Mouse (Mus musculus): ENCODE results near the gene Tbc1d30.

DNA sequence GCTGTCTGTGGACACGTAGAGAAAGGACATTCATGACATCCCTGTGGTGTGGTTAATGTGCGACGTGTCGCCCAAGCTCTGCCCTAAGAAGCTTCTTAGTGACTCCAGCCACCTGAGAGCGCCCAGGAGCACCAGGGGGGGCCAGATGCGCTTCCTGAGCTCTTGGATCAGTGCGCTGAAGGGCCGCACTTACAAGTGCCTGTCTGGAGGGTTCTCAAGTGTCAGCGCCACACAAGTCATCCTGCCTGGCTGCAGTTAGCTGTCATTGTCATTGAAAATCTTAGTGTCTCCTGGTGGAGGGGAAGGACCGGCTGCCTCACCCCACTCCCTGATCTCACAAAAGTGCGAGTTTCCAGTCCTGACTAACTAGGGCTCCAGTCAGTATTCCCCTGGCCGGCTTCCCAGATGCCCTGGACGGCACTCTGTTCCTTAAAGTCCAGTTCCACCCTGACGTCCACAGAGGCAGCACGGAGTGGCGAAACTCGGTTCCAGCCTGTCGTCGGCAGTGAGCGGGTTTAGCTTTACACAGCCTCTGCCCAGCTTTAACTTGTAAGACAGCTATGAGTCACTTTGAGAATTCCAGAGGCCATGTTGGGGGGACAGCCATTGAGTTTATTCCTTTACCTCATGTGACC is 44.6 kb upstream of the Tbc1d30 start:
- no peak for TF ChIP-seq CTCF (IDR thresholded peaks at IDR 0.05; ENCODE audit: insufficient read depth, low read depth, low read length)
- no peak for TF ChIP-seq POLR2A (IDR thresholded peaks at IDR 0.05; ENCODE audit: insufficient read depth, low read depth, low read length)

Measured in olfactory bulb, adult 2 months (tissue).